Mouse (Mus musculus) neural tube, embryonic 13.5 days (tissue): Measurements from ENCODE around the gene Tarsl2. TPM values are rescaled to one million over a fixed set of nuclear protein-coding genes. Genes with fewer than 3 reads are reported as not detected.

ENCODE experiments used
- ATAC-seq: fragments of 200-750 bp; cut with Nextera tagmentation; 2 replicates; pipeline ENCODE4 v1.8.0; 2017; ENCODE audit warnings: low read depth, mild to moderate bottlenecking, moderate TSS enrichment, moderate library complexity
- H3K27ac ChIP-seq: fragments of 300-500 bp; sonication (generic); replicated peaks from 2 replicates; pipeline ENCODE4 v1.5.1; 2015; ENCODE audit warnings: moderate library complexity, mild to moderate bottlenecking, inconsistent platforms
- H3K27me3 ChIP-seq: fragments of 300-500 bp; sonication (generic); 2 replicates; pipeline ENCODE4 v1.6.1; 2015; ENCODE audit warnings: mild to moderate bottlenecking, inconsistent platforms
- H3K36me3 ChIP-seq: fragments of 300-500 bp; sonication (generic); 2 replicates; pipeline ENCODE4 v1.6.1; 2015; ENCODE audit warnings: mild to moderate bottlenecking, inconsistent platforms
- H3K4me1 ChIP-seq: fragments of 300-500 bp; sonication (generic); replicated peaks from 2 replicates; pipeline ENCODE4 v1.6.1; 2015; ENCODE audit warnings: inconsistent platforms
- H3K4me2 ChIP-seq: fragments of 300-500 bp; sonication (generic); 2 replicates; pipeline ENCODE4 v1.6.1; 2015; ENCODE audit warnings: inconsistent platforms, mild to moderate bottlenecking, moderate library complexity
- H3K4me3 ChIP-seq: fragments of 300-500 bp; sonication (generic); 2 replicates; pipeline ENCODE4 v1.5.1; 2015; ENCODE audit warnings: mild to moderate bottlenecking, inconsistent platforms
- H3K9ac ChIP-seq: fragments of 300-500 bp; sonication (generic); 2 replicates; pipeline ENCODE4 v1.6.1; 2015; ENCODE audit warnings: moderate library complexity, mild to moderate bottlenecking, inconsistent platforms
- H3K9me3 ChIP-seq: fragments of 300-500 bp; sonication (generic); 2 replicates; pipeline ENCODE4 v1.6.1; 2016; ENCODE audit warnings: inconsistent platforms
- WGBS: fragments of 180-500 bp; shearing (Covaris S2); methylation state at CpG from one replicate; pipeline ENCODE4 v1.1.7; 2015; 5-methylcytosine and 5-hydroxymethylcytosine counted together
- polyA plus RNA-seq: library from polyadenylated mRNA; unstranded; fragments of >200 nt; fragmentation: Nextera tagmentation; extraction: Ambion mirVana; gene quantifications from 2 replicates; pipeline ENCODE4 v1.2.1, GENCODE M21; 2015

Tarsl2 gene
- polyA plus RNA-seq, 1 experiment from 2014 or later: 13.3 TPM

GRCm38 (mm10) chr7:65635831-65636230 lies 8.9 kb upstream of the Tarsl2 start:
- no peaks in the 10 kb centered on the region for H3K4me1 ChIP-seq
- no peak overlapping the region for H3K9ac ChIP-seq
- no peaks in the 10 kb centered on the region for H3K9me3 ChIP-seq
- H3K27ac ChIP-seq: no peak overlapping the region
- 91% methylated on average over 6 of the region's 6 CpGs for WGBS
- H3K36me3 ChIP-seq: no peaks in the 10 kb centered on the region
- no peak overlapping the region for H3K4me3 ChIP-seq
- H3K27me3 ChIP-seq: no peaks in the 10 kb centered on the region
- no peak for ATAC-seq
- H3K4me2 ChIP-seq: no peak overlapping the region

- Histone ChIP-seq H3K4me2 (no peak overlapping the region), H3K4me1 (no peaks in the 10 kb centered on the region), H3K27ac (no peak overlapping the region), H3K27me3 (no peaks in the 10 kb centered on the region), H3K36me3 (no peaks in the 10 kb centered on the region), H3K9me3 (no peaks in the 10 kb centered on the region), H3K9ac (no peak overlapping the region), H3K4me3 (no peak overlapping the region)
- 74% methylated on average over 7 of the region's 7 CpGs for WGBS
- ATAC-seq: no peak
Measured at GRCm38 (mm10) chr7:65636356-65636880, 8.3 kb upstream of the Tarsl2 start.

DNA sequence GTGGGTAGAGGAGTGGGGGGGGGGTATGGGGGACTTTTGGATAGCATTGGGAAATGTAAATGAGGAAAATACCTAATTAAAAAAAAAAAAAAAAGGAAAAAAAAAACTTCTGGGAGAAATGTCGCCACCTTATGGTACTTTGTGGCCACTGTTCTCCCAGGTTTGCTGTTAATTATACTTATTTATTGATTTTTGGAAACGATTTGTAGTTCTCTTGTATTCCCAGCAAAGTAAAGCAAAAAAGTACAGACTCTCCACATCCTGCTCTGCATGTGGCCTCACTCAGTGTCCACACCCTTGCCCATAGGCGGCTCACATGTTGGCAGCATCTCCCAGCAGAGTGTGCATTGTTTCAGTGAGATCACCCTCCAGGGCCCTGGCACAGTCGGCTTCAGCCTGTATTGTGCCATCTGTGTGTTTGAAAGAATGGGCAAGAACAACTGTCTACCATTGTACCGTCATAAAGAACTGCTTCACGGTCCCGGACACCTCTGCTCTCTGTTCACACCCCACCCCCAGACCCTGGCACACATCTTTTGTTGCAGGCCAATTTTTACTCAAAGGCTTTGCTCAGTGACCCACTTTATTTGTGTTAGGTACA lies 6.4 kb upstream of the Tarsl2 start:
- H3K4me2 ChIP-seq: no peak overlapping the region
- H3K36me3 ChIP-seq: no peaks in the 10 kb centered on the region
- H3K27ac ChIP-seq: no peak overlapping the region
- WGBS: 38% methylated on average over 7 of the region's 7 CpGs
- no peak overlapping the region for H3K9ac ChIP-seq
- no peaks in the 10 kb centered on the region for H3K9me3 ChIP-seq
- H3K4me3 ChIP-seq: no peak overlapping the region
- ATAC-seq: peak; percentile 50; the same call in 1 of the 2 replicates
- H3K27me3 ChIP-seq: peaks cover 9% of the 10 kb centered on the region
- H3K4me1 ChIP-seq: no peaks in the 10 kb centered on the region

GRCm38 (mm10) chr7:65639821-65640382 lies 4.8 kb upstream of the Tarsl2 start:
- ATAC-seq: no peak
- Histone ChIP-seq H3K27ac (no peak overlapping the region), H3K4me1 (0 out of 2 replicates have a peak, but pooled peaks cover 6% of the 10 kb centered on the region), H3K4me2 (no peak overlapping the region), H3K27me3 (peaks cover 10% of the 10 kb centered on the region), H3K4me3 (no peak overlapping the region), H3K9ac (no peak overlapping the region), H3K9me3 (no peaks in the 10 kb centered on the region), H3K36me3 (no peaks in the 10 kb centered on the region)
- 83% methylated on average over 6 of the region's 6 CpGs for WGBS

GRCm38 (mm10) chr7:65640672-65641071 lies 4.0 kb upstream of the Tarsl2 start:
- WGBS: 83% methylated on average over 6 of the region's 6 CpGs

DNA sequence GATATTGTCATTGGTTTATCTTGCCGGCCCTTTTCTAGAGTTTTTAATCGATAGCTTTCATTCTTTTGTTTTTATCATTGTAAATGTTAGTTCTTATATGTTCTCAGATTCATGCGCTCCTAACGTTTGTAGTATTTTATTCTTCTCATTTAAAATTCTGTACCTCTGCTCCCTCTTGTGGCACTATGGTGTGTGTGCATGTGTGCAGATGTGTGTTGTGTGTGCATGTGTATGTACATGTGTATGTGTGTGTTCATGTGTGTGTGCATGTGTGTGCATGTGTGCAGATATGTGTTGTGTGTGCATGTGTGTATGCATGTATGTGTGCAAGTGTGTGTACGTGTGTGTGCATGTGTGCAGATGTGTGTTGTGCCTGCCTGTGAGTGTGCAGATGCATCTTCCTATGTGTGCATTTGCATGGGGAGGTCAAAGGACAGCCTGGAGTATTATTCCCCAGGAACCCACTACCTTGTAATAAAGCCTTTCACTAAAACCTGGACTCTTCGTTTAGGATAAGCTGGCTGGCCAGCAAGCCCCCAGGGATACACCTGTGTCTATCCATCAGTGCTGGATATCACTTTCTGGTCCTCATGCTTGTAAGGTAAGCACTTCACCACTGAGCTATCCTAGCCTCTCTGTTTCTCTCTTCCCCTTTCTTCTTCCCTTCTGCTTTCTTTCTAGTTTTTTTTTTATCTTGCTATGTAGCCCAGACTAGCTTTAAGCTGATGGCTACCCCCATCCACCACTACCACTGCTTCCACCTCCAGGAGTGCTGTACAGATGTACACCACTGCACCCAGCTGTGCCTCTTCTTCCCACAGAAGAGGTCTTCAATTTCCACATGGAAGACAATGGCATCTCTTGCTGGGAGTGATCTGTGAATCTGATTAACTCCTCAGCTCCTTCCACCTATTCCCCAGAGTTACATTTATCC lies 2.1 kb upstream of the Tarsl2 start:
- Histone ChIP-seq H3K4me2 (no peak overlapping the region), H3K27me3 (peaks cover 10% of the 10 kb centered on the region), H3K36me3 (peaks cover 3% of the 10 kb centered on the region; the same call in 1 of the 2 replicates), H3K9me3 (no peaks in the 10 kb centered on the region), H3K4me1 (peaks cover 17% of the 10 kb centered on the region), H3K27ac (no peak overlapping the region), H3K9ac (no peak overlapping the region), H3K4me3 (no peak overlapping the region)
- ATAC-seq: no peak
- 73% methylated on average over 6 of the region's 6 CpGs for WGBS

More at GRCm38 (mm10) chr7:65640672-65641071, 4.0 kb upstream of the Tarsl2 start:
- no peak overlapping the region for H3K9ac ChIP-seq
- no peaks in the 10 kb centered on the region for H3K9me3 ChIP-seq
- H3K27me3 ChIP-seq: peaks cover 10% of the 10 kb centered on the region
- no peak overlapping the region for H3K4me2 ChIP-seq
- peaks cover 12% of the 10 kb centered on the region for H3K4me1 ChIP-seq
- H3K27ac ChIP-seq: no peak overlapping the region
- H3K36me3 ChIP-seq: no peaks in the 10 kb centered on the region
- no peak overlapping the region for H3K4me3 ChIP-seq
- ATAC-seq: no peak

GRCm38 (mm10) chr7:65643861-65644421 lies 757 bp upstream of the Tarsl2 start:
- Histone ChIP-seq H3K27ac (peak overlapping the region; percentile 46; the same call in 1 of the 2 replicates), H3K9ac (peak overlapping the region; percentile 64), H3K4me3 (peak overlapping the region; percentile 58), H3K36me3 (peaks cover 13% of the 10 kb centered on the region), H3K27me3 (peaks cover 10% of the 10 kb centered on the region), H3K4me1 (peaks cover 17% of the 10 kb centered on the region), H3K9me3 (no peaks in the 10 kb centered on the region; the same call in 1 of the 2 replicates), H3K4me2 (peak overlapping the region; percentile 70)
- ATAC-seq: peak; percentile 10
- WGBS: 38% methylated on average over 6 of the region's 6 CpGs

GRCm38 (mm10) chr7:65645996-65646395 lies 1.3 kb downstream of the Tarsl2 start:
- no peak overlapping the region for H3K4me3 ChIP-seq
- ATAC-seq: no peak
- H3K27ac ChIP-seq: no peak overlapping the region
- H3K4me1 ChIP-seq: peaks cover 17% of the 10 kb centered on the region
- H3K27me3 ChIP-seq: peaks cover 10% of the 10 kb centered on the region
- H3K9ac ChIP-seq: peak overlapping the region; percentile 38; the same call in 1 of the 2 replicates
- WGBS: 88% methylated on average over 8 of the region's 8 CpGs
- peaks cover 32% of the 10 kb centered on the region for H3K36me3 ChIP-seq
- H3K9me3 ChIP-seq: peaks cover 6% of the 10 kb centered on the region
- H3K4me2 ChIP-seq: 0 out of 2 replicates have a peak overlapping the region, but pooled peaks have one; percentile 3

- peaks cover 55% of the 10 kb centered on the region for H3K36me3 ChIP-seq
Measured at GRCm38 (mm10) chr7:65650662-65651061, 6.0 kb downstream of the Tarsl2 start.

DNA sequence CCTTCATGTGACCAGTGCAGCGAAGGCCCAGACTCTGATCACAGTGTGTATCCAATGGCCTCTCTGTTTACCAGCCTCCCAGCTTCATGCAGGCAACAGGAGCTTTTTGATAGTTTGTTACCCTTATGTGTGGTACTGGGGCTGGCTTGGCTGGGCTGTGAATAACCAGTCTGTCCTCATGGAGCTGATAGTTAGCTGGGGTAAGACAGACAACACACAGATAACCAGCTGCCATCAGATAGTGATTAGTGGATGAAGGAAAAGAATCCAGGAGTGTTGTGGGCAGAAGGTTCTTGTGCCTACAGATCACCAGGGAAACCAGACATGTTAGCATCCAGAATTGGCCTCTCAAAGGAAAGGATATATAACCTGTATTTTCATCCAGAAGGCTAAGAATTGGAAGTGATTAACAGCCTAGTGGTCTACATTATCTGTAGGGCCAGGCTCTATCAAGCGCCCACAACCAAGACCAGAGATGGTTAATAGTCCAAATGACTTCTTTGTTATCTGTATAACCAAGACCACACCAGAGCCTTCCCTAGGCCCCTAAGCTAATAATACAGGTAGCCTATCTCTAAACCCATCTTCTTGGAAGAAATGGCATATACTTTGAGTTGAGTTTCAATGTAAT lies 12.9 kb downstream of the Tarsl2 start:
- Histone ChIP-seq H3K9ac (no peak overlapping the region), H3K4me2 (no peak overlapping the region), H3K9me3 (no peaks in the 10 kb centered on the region), H3K27ac (no peak overlapping the region), H3K36me3 (peaks cover 33% of the 10 kb centered on the region), H3K4me3 (no peak overlapping the region), H3K27me3 (no peaks in the 10 kb centered on the region), H3K4me1 (no peaks in the 10 kb centered on the region)
- no peak for ATAC-seq
- WGBS: 93% methylated on average over 2 of the region's 2 CpGs

More at GRCm38 (mm10) chr7:65650662-65651061, 6.0 kb downstream of the Tarsl2 start:
- no peak overlapping the region for H3K9ac ChIP-seq
- no peak for ATAC-seq
- WGBS: 90% methylated on average over 4 of the region's 4 CpGs
- H3K4me3 ChIP-seq: no peak overlapping the region
- no peak overlapping the region for H3K27ac ChIP-seq
- no peaks in the 10 kb centered on the region for H3K27me3 ChIP-seq
- peaks cover 5% of the 10 kb centered on the region; the same call in 1 of the 2 replicates for H3K4me1 ChIP-seq
- H3K9me3 ChIP-seq: peaks cover 6% of the 10 kb centered on the region
- H3K4me2 ChIP-seq: no peak overlapping the region

DNA sequence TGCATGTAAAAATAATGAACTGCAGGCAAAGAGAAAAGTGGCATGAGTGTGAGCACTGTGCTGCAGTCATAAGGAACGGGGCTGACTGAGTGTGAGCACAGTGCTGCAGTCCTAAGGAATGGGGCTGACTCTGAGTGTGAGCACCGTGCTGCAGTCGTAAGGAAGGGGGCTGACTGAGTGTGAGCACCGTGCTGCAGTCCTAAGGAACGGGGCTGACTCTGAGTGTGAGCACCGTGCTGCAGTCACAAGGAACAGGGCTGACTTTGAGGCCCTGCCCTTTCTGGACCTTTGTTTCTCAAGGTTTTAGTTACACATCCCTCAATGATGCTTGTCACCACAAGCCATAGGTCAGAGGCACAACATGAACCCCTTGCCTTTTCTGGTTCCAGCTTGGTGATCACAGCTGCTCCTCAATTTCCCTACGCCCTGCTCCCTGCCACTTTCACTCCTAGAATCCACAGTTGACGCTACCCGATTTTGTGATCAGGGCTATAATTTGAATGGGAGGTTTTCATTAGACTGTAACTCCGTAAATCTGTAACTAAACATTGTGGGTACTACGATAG lies 18.6 kb downstream of the Tarsl2 start:
- Histone ChIP-seq H3K9me3 (no peaks in the 10 kb centered on the region), H3K27me3 (no peaks in the 10 kb centered on the region), H3K9ac (no peak overlapping the region), H3K4me1 (no peaks in the 10 kb centered on the region), H3K4me2 (no peak overlapping the region), H3K36me3 (peaks cover 48% of the 10 kb centered on the region), H3K4me3 (no peak overlapping the region), H3K27ac (no peak overlapping the region)
- 89% methylated on average over 11 of the region's 11 CpGs for WGBS
- no peak for ATAC-seq
